Mouse (Mus musculus) CD4-positive, CD25-positive, alpha-beta regulatory T cell, adult 2 months (primary cell): ENCODE results near the gene Krt24.
"Not testable (repeated sequence)": the region's sequence is repeated elsewhere in the genome, so short reads cannot be mapped to it uniquely, and the experiment has no call there.

Experiments used
- DNase-seq: peaks from one replicate; pipeline ENCODE4 v3.0.0-alpha.2; 2012; ENCODE audit warnings: low read depth, low spot score

The Krt24 gene

GRCm38 (mm10) chr11:99253893-99254292 is 31.2 kb downstream of the Krt24 start:
- no peak for DNase-seq

GRCm38 (mm10) chr11:99252671-99253070 is 32.4 kb downstream of the Krt24 start:
- DNase-seq: no peak

GRCm38 (mm10) chr11:99250666-99251065 is 34.4 kb downstream of the Krt24 start:
- DNase-seq: peak; percentile 27

DNA sequence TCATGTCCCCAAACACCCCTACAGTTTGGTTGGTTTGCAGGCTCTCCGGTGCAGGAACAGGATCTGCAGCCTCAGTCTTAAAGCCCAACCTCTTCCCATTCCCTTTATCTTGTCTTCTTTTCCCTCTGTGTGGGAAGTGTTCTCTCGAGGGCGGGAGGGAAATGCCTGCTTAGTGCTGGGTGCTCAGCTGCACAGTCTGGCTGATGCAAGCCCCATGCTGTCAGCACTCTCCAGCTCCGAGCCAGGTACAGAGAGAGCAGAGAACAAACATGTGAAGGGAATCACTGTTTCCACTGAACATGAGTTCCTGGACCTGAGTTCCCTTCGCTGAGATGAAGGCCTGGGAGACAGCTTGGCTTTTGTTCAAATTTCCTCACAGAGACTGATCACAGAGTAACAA is 34.8 kb downstream of the Krt24 start:
- peak; percentile 13 for DNase-seq

GRCm38 (mm10) chr11:99249115-99249514 is 35.9 kb downstream of the Krt24 start:
- DNase-seq: peak; percentile 66

DNA sequence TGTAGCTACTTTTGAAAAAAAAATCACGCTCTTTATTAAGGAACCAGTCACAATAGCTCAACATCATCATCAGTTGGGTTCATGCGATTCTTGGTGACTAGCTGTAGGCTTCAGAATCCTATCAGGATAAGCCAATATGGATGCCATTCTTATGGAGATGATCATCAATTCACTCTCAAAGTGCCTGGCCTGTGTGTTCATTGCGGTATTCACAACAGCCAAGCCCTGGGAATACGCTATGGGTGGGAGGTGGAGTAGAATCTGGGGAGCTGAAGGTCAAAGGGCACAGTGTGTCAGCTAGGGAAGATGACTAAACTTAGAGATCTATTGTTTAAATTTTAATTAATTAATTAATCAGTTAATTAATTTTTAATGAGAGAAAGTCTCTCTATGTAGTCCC is 37.1 kb downstream of the Krt24 start:
- DNase-seq: no peak

DNA sequence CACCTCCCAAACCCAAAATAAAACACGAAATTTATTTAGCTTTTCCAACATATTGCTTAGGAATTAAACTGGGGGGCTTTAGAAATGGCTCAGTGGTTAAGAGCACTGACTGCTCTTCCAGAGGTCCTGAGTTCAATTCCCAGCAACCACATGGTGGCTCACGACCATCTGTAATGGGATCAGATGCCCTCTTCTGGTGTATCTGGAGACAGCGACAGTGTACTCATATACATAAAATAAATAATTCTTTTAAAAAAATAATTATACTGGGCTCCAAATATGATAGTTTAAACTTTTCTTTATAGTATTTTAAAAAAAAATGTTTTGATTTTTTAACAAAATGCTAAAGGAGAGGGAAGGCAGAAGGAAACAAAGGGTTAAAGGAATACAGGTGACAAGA is 40.5 kb downstream of the Krt24 start:
- DNase-seq: not testable (repeated sequence)

DNA sequence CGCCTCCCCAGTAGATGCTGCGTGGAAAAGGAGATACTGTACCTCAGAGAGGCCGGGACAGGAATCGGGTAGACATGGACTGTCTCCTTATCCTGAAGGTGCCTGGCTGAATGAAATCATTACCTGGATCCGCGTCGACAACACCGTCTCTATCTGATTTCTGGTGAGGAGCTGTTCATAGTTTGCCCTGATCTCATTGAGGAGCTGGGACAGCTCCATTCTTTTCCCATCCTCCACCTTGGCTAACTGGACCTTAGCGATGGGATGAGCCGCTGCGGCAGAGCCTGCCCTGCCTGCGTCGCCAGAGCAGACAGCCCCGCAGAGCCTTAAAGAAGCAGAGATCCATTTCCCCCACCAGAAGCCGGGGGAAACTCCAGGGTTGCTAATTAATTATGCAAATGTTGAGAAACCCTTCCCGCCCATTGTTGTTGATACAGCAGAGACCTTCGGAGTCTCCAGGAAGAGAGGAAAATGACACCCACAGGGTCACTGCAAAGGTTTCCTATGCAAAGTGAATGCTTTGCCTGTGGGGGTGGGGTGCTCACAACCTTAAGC is 41.2 kb downstream of the Krt24 start, which contains the start of gene Krt222:
Krt222 (minus strand) TSS at position 266 of the 555 bp plus-strand sequence.
- peak; percentile 25 for DNase-seq

DNA sequence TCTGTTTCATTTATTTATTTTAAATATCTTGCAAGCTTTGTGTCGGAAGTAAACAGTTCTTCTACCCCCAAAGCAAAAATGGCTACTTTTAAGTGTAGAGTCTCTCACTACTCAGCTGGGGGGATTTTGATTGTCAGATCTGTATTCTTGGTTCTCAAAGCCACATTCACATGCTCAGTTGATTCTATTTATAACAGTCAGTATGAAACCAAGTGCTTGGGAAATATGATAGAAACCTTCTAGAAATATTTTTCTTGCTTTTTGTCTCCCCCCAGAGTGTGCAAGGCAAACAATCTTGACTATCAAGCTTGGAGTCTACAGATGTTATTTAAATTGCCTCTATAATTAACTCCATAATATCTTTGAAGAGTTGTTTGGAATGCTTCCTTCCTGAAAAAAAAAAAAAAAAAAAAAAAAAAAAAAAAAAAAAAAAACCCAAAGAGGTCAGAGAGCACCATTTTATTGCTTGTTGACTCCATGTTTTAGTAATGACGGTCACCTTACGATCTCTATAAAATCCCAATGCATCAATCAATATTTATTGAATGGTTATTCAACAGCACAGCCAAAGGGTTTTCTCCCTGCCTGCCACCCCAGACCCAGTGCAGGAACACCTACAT is 41.8 kb downstream of the Krt24 start:
- no peak for DNase-seq

GRCm38 (mm10) chr11:99242056-99242455 is 43.0 kb downstream of the Krt24 start:
- no peak for DNase-seq

GRCm38 (mm10) chr11:99238468-99238867 is 46.6 kb downstream of the Krt24 start:
- DNase-seq: peak; percentile 92

- no peak for DNase-seq
These were observed 53.8 kb downstream of the Krt24 start for GRCm38 (mm10) chr11:99231049-99231816.

DNA sequence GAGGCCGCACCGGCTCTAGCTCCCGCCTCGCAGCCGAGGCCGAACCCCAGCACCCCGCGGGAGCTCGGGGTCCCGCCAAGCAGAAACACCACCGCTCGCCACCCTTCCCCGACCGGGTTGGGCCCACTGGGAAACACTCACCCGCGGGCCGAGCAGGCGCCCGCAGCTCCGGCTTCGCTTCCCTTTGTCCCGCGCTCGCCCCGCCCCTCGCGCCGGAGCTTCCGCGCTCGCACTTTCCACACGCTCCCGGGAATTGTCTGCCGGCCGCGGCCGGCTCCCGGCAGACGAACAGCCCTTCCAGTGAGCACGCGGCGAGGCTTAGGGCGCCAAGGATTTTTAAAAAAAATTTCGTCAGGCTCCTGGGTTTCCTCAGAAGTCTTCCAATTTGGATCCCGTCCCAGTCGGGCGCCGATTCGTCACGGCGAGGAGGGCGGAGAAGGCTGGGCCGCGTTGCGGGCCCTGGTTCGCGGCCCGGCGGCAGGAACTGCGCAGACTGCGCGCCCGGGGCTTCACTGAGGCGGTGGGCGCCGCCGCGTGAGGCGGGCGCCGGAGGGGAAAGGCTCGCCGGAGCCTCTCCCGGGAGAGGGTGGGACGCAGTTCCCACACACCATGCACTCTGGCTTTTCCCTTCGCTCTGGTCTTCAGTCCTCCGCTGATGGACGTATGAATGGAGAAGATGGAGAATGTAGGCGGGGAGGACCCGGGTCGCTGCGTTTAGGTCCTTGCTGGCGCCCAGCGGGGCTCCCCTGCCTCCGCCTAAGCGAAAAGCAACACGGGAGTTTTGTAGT is 54.6 kb downstream of the Krt24 start, which contains the start of gene Smarce1:
Smarce1 (minus strand) TSS at position 757 of the 788 bp plus-strand sequence.
- peak; percentile 88 for DNase-seq
